Mouse (Mus musculus) naive thymus-derived CD4-positive, alpha-beta T cell, adult 5 months (primary cell): ENCODE results near the gene Plekha4. TPM values are rescaled to one million over a fixed set of nuclear protein-coding genes. Genes with fewer than 3 reads are reported as not detected.

Experiments
- polyA plus RNA-seq: library from polyadenylated mRNA; unstranded; fragments of 100-300 nt; shearing (Covaris generic); gene quantifications from one replicate; pipeline ENCODE4 v1.2.1, GENCODE M21; 2017

Gene Plekha4
- polyA plus RNA-seq: 1.0 TPM

GRCm38 (mm10) chr7:45525809-45526473 is at the start of gene Plekha4, which contains the start of gene Ppp1r15a:
Plekha4 (plus strand) TSS chr7:45526330.
Ppp1r15a (minus strand) TSS chr7:45526268.

GRCm38 (mm10) chr7:45481374-45481927 is 44.7 kb upstream of the Plekha4 start, which contains the start of gene Tulp2:
Tulp2 (plus strand) TSS chr7:45481877.

GRCm38 (mm10) chr7:45486761-45487415 is 39.2 kb upstream of the Plekha4 start, which contains the start of gene Gm45808:
Gm45808 (minus strand) TSS chr7:45486811.

GRCm38 (mm10) chr7:45488293-45489204 is 37.6 kb upstream of the Plekha4 start, which contains the start of gene Dhdh:
Dhdh (minus strand) TSS chr7:45488805.

GRCm38 (mm10) chr7:45509912-45510787 is 16.0 kb upstream of the Plekha4 start, which contains the start of gene Nucb1:
Nucb1 (minus strand) TSS chr7:45510406.

GRCm38 (mm10) chr7:45554744-45555143 is 28.6 kb downstream of the Plekha4 start, which contains the start of gene Hsd17b14:
Hsd17b14 (plus strand) TSS chr7:45554893.

GRCm38 (mm10) chr7:45570103-45570741 is 44.1 kb downstream of the Plekha4 start, which contains the start of gene Bcat2:
Bcat2 (plus strand) TSS chr7:45570153.

Other genes starting within 250 kb of the Plekha4 start
- not detected for gene Slc6a21, start 248.8 kb upstream of the Plekha4 start, polyA plus RNA-seq
- gene Trpm4, start 192.6 kb upstream of the Plekha4 start, polyA plus RNA-seq: 8.0 TPM
- gene Hrc, start 191.0 kb upstream of the Plekha4 start, polyA plus RNA-seq: not detected
- gene Ppfia3, start 159.3 kb upstream of the Plekha4 start, polyA plus RNA-seq: not detected
- not detected for gene Lin7b, start 155.7 kb upstream of the Plekha4 start, polyA plus RNA-seq
- gene Snrnp70, start 130.6 kb upstream of the Plekha4 start, polyA plus RNA-seq: 236 TPM
- gene Kcna7, start 120.7 kb upstream of the Plekha4 start, polyA plus RNA-seq: not detected
- gene Ntf5, start 112.6 kb upstream of the Plekha4 start, polyA plus RNA-seq: not detected
- not detected for gene Lhb, start 105.5 kb upstream of the Plekha4 start, polyA plus RNA-seq
- 8.8 TPM for gene Gys1, start 91.5 kb upstream of the Plekha4 start, polyA plus RNA-seq
- gene Ruvbl2, start 88.2 kb upstream of the Plekha4 start, polyA plus RNA-seq: 33.7 TPM
- gene Ftl1, start 66.4 kb upstream of the Plekha4 start, polyA plus RNA-seq: 2,872 TPM
- gene Bax, start 59.4 kb upstream of the Plekha4 start, polyA plus RNA-seq: 198 TPM
- gene Tulp2, start 44.5 kb upstream of the Plekha4 start, polyA plus RNA-seq: 6.5 TPM
- gene Gm45808, start 39.5 kb upstream of the Plekha4 start, polyA plus RNA-seq: not detected
- 0.16 TPM for gene Dhdh, start 37.5 kb upstream of the Plekha4 start, polyA plus RNA-seq
- 133 TPM for gene Nucb1, start 15.9 kb upstream of the Plekha4 start, polyA plus RNA-seq
- 587 TPM for gene Ppp1r15a, start 62 bp upstream of the Plekha4 start, polyA plus RNA-seq
- gene Hsd17b14, start 28.6 kb downstream of the Plekha4 start, polyA plus RNA-seq: 0.66 TPM
- 123 TPM for gene Bcat2, start 43.8 kb downstream of the Plekha4 start, polyA plus RNA-seq
- gene Fgf21, start 89.2 kb downstream of the Plekha4 start, polyA plus RNA-seq: not detected
- gene Fut1, start 91.0 kb downstream of the Plekha4 start, polyA plus RNA-seq: not detected
- gene Izumo1, start 95.5 kb downstream of the Plekha4 start, polyA plus RNA-seq: not detected
- 0.41 TPM for gene Rasip1, start 101.2 kb downstream of the Plekha4 start, polyA plus RNA-seq
- not detected for gene Mamstr, start 113.6 kb downstream of the Plekha4 start, polyA plus RNA-seq
- not detected for gene Fut2, start 140.1 kb downstream of the Plekha4 start, polyA plus RNA-seq
- 0.26 TPM for gene Ntn5, start 157.7 kb downstream of the Plekha4 start, polyA plus RNA-seq
- 0.16 TPM for gene Sec1, start 168.1 kb downstream of the Plekha4 start, polyA plus RNA-seq
- gene Car11, start 173.5 kb downstream of the Plekha4 start, polyA plus RNA-seq: 4.5 TPM
- 15.3 TPM for gene Dbp, start 178.8 kb downstream of the Plekha4 start, polyA plus RNA-seq
- 1,856 TPM for gene Rpl18, start 189.1 kb downstream of the Plekha4 start, polyA plus RNA-seq
- 19.2 TPM for gene Sphk2, start 191.7 kb downstream of the Plekha4 start, polyA plus RNA-seq
- gene Fam83e, start 194.9 kb downstream of the Plekha4 start, polyA plus RNA-seq: 0.36 TPM
- not detected for gene Spaca4, start 199.5 kb downstream of the Plekha4 start, polyA plus RNA-seq